ENCODE assay signal across 8 mouse cellular contexts in the genomic region with DNA sequence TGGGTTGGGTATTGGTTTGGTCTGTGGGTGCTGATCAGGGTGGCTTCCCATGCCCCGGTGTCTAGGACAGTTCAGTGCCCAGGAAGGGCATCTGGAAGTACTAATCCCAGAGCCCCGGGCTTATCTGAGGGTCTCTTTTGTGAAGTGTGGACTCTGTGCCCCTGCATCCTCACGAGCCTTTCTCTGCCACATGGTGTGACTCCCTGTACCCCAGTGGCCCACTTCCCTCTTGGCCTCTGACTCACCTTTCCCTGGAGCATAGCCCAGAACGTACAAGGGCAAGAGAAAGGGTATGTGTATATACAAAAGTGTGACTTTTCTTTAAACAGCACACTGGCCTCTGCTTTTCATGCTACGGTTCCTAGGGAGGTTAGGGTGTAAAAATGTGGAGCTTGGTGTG. TPM values are rescaled to one million over a fixed set of nuclear protein-coding genes. Genes with fewer than 3 reads are reported as not detected.
DNase-seq lines count a peak whose midpoint lies in the region; ATAC-seq and TF ChIP-seq lines count a peak whose summit lies in the region.

No protein-coding gene starts in this region.

- 25% methylated on average over 5 of the region's 5 CpGs for WGBS in forebrain, embryonic 11.5 days
- 18% methylated on average over 5 of the region's 5 CpGs for WGBS in liver, embryonic 15.5 days (ENCODE audit: insufficient replicate concordance)

- peak overlapping the region; percentile 99 for H3K4me3 ChIP-seq in E14TG2a.4 (replicated peaks; ENCODE audit: low read length)
- peak overlapping the region; percentile 73 for H3K4me3 ChIP-seq in forebrain, embryonic 11.5 days (ENCODE audit: low read depth, low read length)
- H3K4me3 ChIP-seq in liver, embryonic 15.5 days (replicated peaks): peak overlapping the region; percentile 94

- no peaks in the 10 kb centered on the region for H3K27me3 ChIP-seq in E14TG2a.4 (ENCODE audit: insufficient read depth, low read length)
- H3K27me3 ChIP-seq in forebrain, embryonic 11.5 days (ENCODE audit: control insufficient read depth, insufficient read depth, low read length): no peaks in the 10 kb centered on the region
- no peaks in the 10 kb centered on the region for H3K27me3 ChIP-seq in liver, embryonic 15.5 days

- H3K36me3 ChIP-seq in E14TG2a.4 (ENCODE audit: insufficient read depth, low read length): peaks cover 48% of the 10 kb centered on the region
- no peaks in the 10 kb centered on the region for H3K36me3 ChIP-seq in forebrain, embryonic 11.5 days (ENCODE audit: control insufficient read depth, insufficient read depth, low read length)
- H3K36me3 ChIP-seq in liver, embryonic 15.5 days (replicated peaks): peaks cover 21% of the 10 kb centered on the region

- peak overlapping the region; percentile 84 for H3K9ac ChIP-seq in forebrain, embryonic 11.5 days (ENCODE audit: low read length)
- peak overlapping the region; percentile 91 for H3K9ac ChIP-seq in liver, embryonic 15.5 days

- ATAC-seq in forebrain, embryonic 11.5 days (replicated peaks; ENCODE audit: low FRiP score): no peak
- ATAC-seq in liver, embryonic 15.5 days (ENCODE audit: insufficient read depth): no peak

- intact Hi-C loops in left cerebral cortex, postnatal 25 days (cut with DNase I): no loop called here

- DNase-seq in embryo, embryonic 10.5 days (ENCODE audit: low spot score): peak; percentile 29
- DNase-seq in embryo, embryonic 10 days (ENCODE audit: low spot score): no peak
- peak; percentile 54 for DNase-seq in forebrain, embryonic 11.5 days (ENCODE audit: low spot score)
- DNase-seq in layer of hippocampus, postnatal 36 days: no peak
- DNase-seq in left cerebral cortex, postnatal 25 days (ENCODE audit: low spot score in 2 of 2): no peak
- no peak for DNase-seq in spleen, adult 18-20 months

- no peak for TF ChIP-seq CTCF in E14TG2a.4 (conservative IDR thresholded peaks at IDR 0.05; ENCODE audit: low read length)

- no peak overlapping the region for H3K27ac ChIP-seq in forebrain, embryonic 11.5 days (ENCODE audit: low read depth, low read length)
- H3K27ac ChIP-seq in liver, embryonic 15.5 days (replicated peaks): peak overlapping the region; percentile 89

- H3K4me1 ChIP-seq in E14TG2a.4 (replicated peaks; ENCODE audit: low read depth, low read length): peaks cover 64% of the 10 kb centered on the region
- peaks cover 11% of the 10 kb centered on the region for H3K4me1 ChIP-seq in forebrain, embryonic 11.5 days (replicated peaks; ENCODE audit: control insufficient read depth, insufficient read depth, low read length)
- peaks cover 69% of the 10 kb centered on the region for H3K4me1 ChIP-seq in liver, embryonic 15.5 days (replicated peaks)

- H3K4me2 ChIP-seq in forebrain, embryonic 11.5 days (ENCODE audit: low read depth, low read length, severe bottlenecking): peak overlapping the region; percentile 95
- peak overlapping the region; percentile 99 for H3K4me2 ChIP-seq in liver, embryonic 15.5 days

- no peaks in the 10 kb centered on the region for H3K9me3 ChIP-seq in E14TG2a.4 (ENCODE audit: low read length)
- no peaks in the 10 kb centered on the region for H3K9me3 ChIP-seq in forebrain, embryonic 11.5 days (ENCODE audit: control insufficient read depth, low read length)
- no peaks in the 10 kb centered on the region for H3K9me3 ChIP-seq in liver, embryonic 15.5 days (replicated peaks)

RNA-seq across cellular contexts. Expression of gene Mybl2, which starts 1.2 kb away (rescaled TPM):
- polyA plus RNA-seq in forebrain, embryonic 11.5 days (2014; fragmentation: Nextera tagmentation; extraction: Ambion mirVana): 54.3 and 60.4 TPM in 2 replicates
- 46.9 and 49.9 TPM in 2 replicates for polyA plus RNA-seq in liver, embryonic 15.5 days (2015; fragmentation: Nextera tagmentation; extraction: Ambion mirVana)
- total RNA-seq in layer of hippocampus, postnatal 36 days (2021): 1 to 10 TPM in 1 of 2 experiments, under 1 TPM in 1; 0.87 to 3.1 TPM
- 1 to 10 TPM; 1.1 to 1.4 TPM for total RNA-seq in left cerebral cortex, postnatal 25 days (2021)

RNA-seq across cellular contexts. Expression of gene Gtsf1l, which starts 31.9 kb away (rescaled TPM):
- 0.35 TPM in 1 of 2 replicates, not detected in the other for polyA plus RNA-seq in forebrain, embryonic 11.5 days (2014; fragmentation: Nextera tagmentation; extraction: Ambion mirVana)
- polyA plus RNA-seq in liver, embryonic 15.5 days (2015; fragmentation: Nextera tagmentation; extraction: Ambion mirVana): not detected in 2 replicates
- total RNA-seq in layer of hippocampus, postnatal 36 days (2021): not detected
- not detected for total RNA-seq in left cerebral cortex, postnatal 25 days (2021)

RNA-seq across cellular contexts. Expression of gene Ift52, which starts 38.6 kb away (rescaled TPM):
- 52.7 and 58.7 TPM in 2 replicates for polyA plus RNA-seq in forebrain, embryonic 11.5 days (2014; fragmentation: Nextera tagmentation; extraction: Ambion mirVana)
- 15.5 and 16.6 TPM in 2 replicates for polyA plus RNA-seq in liver, embryonic 15.5 days (2015; fragmentation: Nextera tagmentation; extraction: Ambion mirVana)
- 10 to 100 TPM; 28.9 to 34.1 TPM for total RNA-seq in layer of hippocampus, postnatal 36 days (2021)
- 10 to 100 TPM; 31.2 to 33.9 TPM for total RNA-seq in left cerebral cortex, postnatal 25 days (2021)

Comparison
In these comparisons a context has a peak if more than half of its experiments do, and no peak if none do; other contexts are left out.
1. DNase-seq: peak in embryo, embryonic 10.5 days (single experiment) and forebrain, embryonic 11.5 days (single experiment); none in embryo, embryonic 10 days (single experiment), layer of hippocampus, postnatal 36 days (0 of 2), left cerebral cortex, postnatal 25 days (0 of 2) and spleen, adult 18-20 months (0 of 2).
2. Peak in every context shown above with its lines, with median percentiles within 50 percentile points of each other: H3K4me3 ChIP-seq.